Mouse (Mus musculus): Measurements from ENCODE around the gene Rcbtb2.

GRCm38 (mm10) chr14:73181144-73181543 lies 58.3 kb downstream of the Rcbtb2 start:
- TF ChIP-seq POLR2A (IDR thresholded peaks at IDR 0.05; ENCODE audit: low read depth, low read length) (no peak), CTCF (conservative IDR thresholded peaks at IDR 0.05 in 1 of 2, IDR thresholded peaks at IDR 0.05 in 1 of 2; ENCODE audit: low read depth in 2 of 2, low read length in 2 of 2) (no peak), SMC3 (IDR thresholded peaks at IDR 0.05; ENCODE audit: low read depth, low read length) (no peak)

All from CH12.LX (cell line).